Mouse (Mus musculus): ENCODE data around the gene Gm28374. TPM values are rescaled to one million over a fixed set of nuclear protein-coding genes. Genes with fewer than 3 reads are reported as not detected.

Gm28374 gene
- polyA plus RNA-seq, 1 experiment from 2014 or later: 1.5 TPM

- Histone ChIP-seq H3K9me3 (ENCODE audit: control insufficient read depth, low read length) (no peaks in the 10 kb centered on the region), H3K4me3 (ENCODE audit: low read depth, low read length) (no peak overlapping the region), H3K4me2 (ENCODE audit: low read length) (no peak overlapping the region), H3K4me1 (replicated peaks; ENCODE audit: control insufficient read depth, insufficient read depth, low read length) (peaks cover 8% of the 10 kb centered on the region), H3K27me3 (replicated peaks; ENCODE audit: control insufficient read depth, insufficient read depth, low read length) (no peaks in the 10 kb centered on the region), H3K36me3 (ENCODE audit: control insufficient read depth, insufficient read depth, low read length) (peaks cover 52% of the 10 kb centered on the region), H3K9ac (ENCODE audit: low read length) (no peak overlapping the region), H3K27ac (ENCODE audit: low read depth) (no peak overlapping the region)
- WGBS: 94% methylated on average over 5 of the region's 5 CpGs
- DNase-seq (ENCODE audit: low spot score) (no peak), ATAC-seq (replicated peaks; ENCODE audit: low FRiP score, low TSS enrichment, low read depth) (no peak)
Measured at GRCm38 (mm10) chr19:6073889-6074288, 8.2 kb downstream of the Gm28374 start.

- no peak overlapping the region for H3K4me2 ChIP-seq (ENCODE audit: low read length)
- no peaks in the 10 kb centered on the region for H3K9me3 ChIP-seq (ENCODE audit: control insufficient read depth, low read length)
- H3K4me3 ChIP-seq (ENCODE audit: low read depth, low read length): no peak overlapping the region
- DNase-seq (ENCODE audit: low spot score) (no peak), ATAC-seq (replicated peaks; ENCODE audit: low FRiP score, low TSS enrichment, low read depth) (no peak)
- H3K9ac ChIP-seq (ENCODE audit: low read length): no peak overlapping the region
- no peak overlapping the region for H3K27ac ChIP-seq (ENCODE audit: low read depth)
- no peaks in the 10 kb centered on the region for H3K27me3 ChIP-seq (replicated peaks; ENCODE audit: control insufficient read depth, insufficient read depth, low read length)
- 92% methylated on average over 19 of the region's 19 CpGs for WGBS
- peaks cover 52% of the 10 kb centered on the region for H3K36me3 ChIP-seq (ENCODE audit: control insufficient read depth, insufficient read depth, low read length)
- H3K4me1 ChIP-seq (replicated peaks; ENCODE audit: control insufficient read depth, insufficient read depth, low read length): peaks cover 17% of the 10 kb centered on the region
Measured at GRCm38 (mm10) chr19:6071261-6071660, 10.8 kb downstream of the Gm28374 start.

- WGBS: 92% methylated on average over 31 of the region's 31 CpGs
- peaks cover 12% of the 10 kb centered on the region for H3K4me1 ChIP-seq (replicated peaks; ENCODE audit: control insufficient read depth, insufficient read depth, low read length)
- H3K27ac ChIP-seq (ENCODE audit: low read depth): no peak overlapping the region
- DNase-seq (ENCODE audit: low spot score) (no peak), ATAC-seq (replicated peaks; ENCODE audit: low FRiP score, low TSS enrichment, low read depth) (no peak)
- no peak overlapping the region for H3K4me2 ChIP-seq (ENCODE audit: low read length)
- no peak overlapping the region for H3K9ac ChIP-seq (ENCODE audit: low read length)
- no peaks in the 10 kb centered on the region for H3K27me3 ChIP-seq (replicated peaks; ENCODE audit: control insufficient read depth, insufficient read depth, low read length)
- no peaks in the 10 kb centered on the region for H3K9me3 ChIP-seq (ENCODE audit: control insufficient read depth, low read length)
- H3K4me3 ChIP-seq (ENCODE audit: low read depth, low read length): no peak overlapping the region
- H3K36me3 ChIP-seq (ENCODE audit: control insufficient read depth, insufficient read depth, low read length): peaks cover 52% of the 10 kb centered on the region
Measured at GRCm38 (mm10) chr19:6070571-6071250, 11.3 kb downstream of the Gm28374 start.

GRCm38 (mm10) chr19:6069851-6070250, 12.2 kb downstream of the Gm28374 start:
- Histone ChIP-seq H3K9me3 (ENCODE audit: control insufficient read depth, low read length) (no peaks in the 10 kb centered on the region), H3K27ac (ENCODE audit: low read depth) (no peak overlapping the region), H3K27me3 (replicated peaks; ENCODE audit: control insufficient read depth, insufficient read depth, low read length) (no peaks in the 10 kb centered on the region), H3K36me3 (ENCODE audit: control insufficient read depth, insufficient read depth, low read length) (peaks cover 43% of the 10 kb centered on the region), H3K9ac (ENCODE audit: low read length) (no peak overlapping the region), H3K4me1 (replicated peaks; ENCODE audit: control insufficient read depth, insufficient read depth, low read length) (peaks cover 12% of the 10 kb centered on the region), H3K4me2 (ENCODE audit: low read length) (no peak overlapping the region), H3K4me3 (ENCODE audit: low read depth, low read length) (no peak overlapping the region)
- no peak for ATAC-seq (replicated peaks; ENCODE audit: low FRiP score, low TSS enrichment, low read depth)
- no peak for DNase-seq (ENCODE audit: low spot score)
- 92% methylated on average over 10 of the region's 10 CpGs for WGBS

DNA sequence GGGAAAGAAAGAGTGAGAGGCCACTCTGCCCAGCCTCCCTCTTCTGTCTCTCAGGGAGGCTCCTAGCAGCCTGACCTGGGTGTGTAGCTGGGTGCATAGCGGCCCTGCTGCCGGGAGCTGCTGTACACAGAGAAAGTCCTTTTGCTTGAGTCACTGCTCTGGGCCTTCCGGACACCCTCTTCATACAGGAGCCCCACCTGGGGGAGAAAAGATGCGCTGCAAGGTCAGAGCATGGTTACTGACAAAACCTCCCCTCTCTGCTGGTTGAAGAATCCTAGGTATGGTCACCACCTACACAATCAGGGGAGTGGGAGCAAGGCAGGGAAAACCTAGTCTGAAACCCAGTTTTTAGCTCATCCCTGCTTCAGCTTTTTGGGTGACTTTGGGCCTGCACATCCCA, 13.1 kb downstream of the Gm28374 start:
- H3K9ac ChIP-seq (ENCODE audit: low read length): no peak overlapping the region
- no peaks in the 10 kb centered on the region for H3K9me3 ChIP-seq (ENCODE audit: control insufficient read depth, low read length)
- peaks cover 40% of the 10 kb centered on the region for H3K36me3 ChIP-seq (ENCODE audit: control insufficient read depth, insufficient read depth, low read length)
- H3K4me1 ChIP-seq (replicated peaks; ENCODE audit: control insufficient read depth, insufficient read depth, low read length): peaks cover 12% of the 10 kb centered on the region
- WGBS: 71% methylated on average over 4 of the region's 4 CpGs
- DNase-seq (ENCODE audit: low spot score): no peak
- no peaks in the 10 kb centered on the region for H3K27me3 ChIP-seq (replicated peaks; ENCODE audit: control insufficient read depth, insufficient read depth, low read length)
- no peak for ATAC-seq (replicated peaks; ENCODE audit: low FRiP score, low TSS enrichment, low read depth)
- H3K27ac ChIP-seq (ENCODE audit: low read depth): no peak overlapping the region
- no peak overlapping the region for H3K4me2 ChIP-seq (ENCODE audit: low read length)
- H3K4me3 ChIP-seq (ENCODE audit: low read depth, low read length): no peak overlapping the region

DNA sequence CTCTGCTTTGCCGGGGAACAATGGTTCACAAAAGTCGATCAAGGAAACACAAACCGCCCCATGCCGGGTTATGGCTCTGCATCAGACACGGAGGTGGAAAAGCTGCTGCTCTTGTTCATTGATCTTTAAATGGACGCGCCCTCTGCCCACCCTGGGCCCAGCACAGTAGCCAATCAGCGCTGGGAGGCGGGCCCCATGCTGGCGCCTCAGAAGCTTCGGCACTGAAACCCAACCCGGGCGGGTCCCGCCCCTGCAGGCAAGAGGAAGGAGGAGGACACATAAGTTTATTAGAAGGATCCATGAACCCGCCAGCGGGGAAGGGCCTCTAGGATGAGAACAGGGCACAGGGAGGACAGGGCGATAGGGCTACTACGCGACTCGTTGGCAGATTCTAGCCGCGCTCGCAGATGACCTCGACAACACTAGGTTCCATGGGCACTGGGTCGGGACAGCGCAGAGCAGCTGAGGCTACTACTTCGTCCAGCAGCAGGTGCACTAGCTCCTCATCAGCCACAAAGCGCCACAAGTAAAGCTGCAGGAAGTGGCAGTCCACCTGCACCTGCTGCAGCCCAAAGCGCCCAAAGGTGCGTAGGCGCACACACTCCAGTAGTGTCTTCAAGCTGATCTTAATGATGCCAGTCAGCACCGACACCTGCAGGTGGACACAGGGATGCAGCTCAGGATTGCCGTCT, 14.2 kb downstream of the Gm28374 start, which contains the start of gene Tm7sf2:
Tm7sf2 (minus strand) TSS at position 650 of the 692 bp plus-strand sequence.
- Histone ChIP-seq H3K9ac (ENCODE audit: low read length) (peak within 1 kb of the TSS; percentile 55), H3K27me3 (replicated peaks; ENCODE audit: control insufficient read depth, insufficient read depth, low read length) (no peaks in the 10 kb centered on the region), H3K4me2 (ENCODE audit: low read length) (peak within 1 kb of the TSS; percentile 96), H3K27ac (ENCODE audit: low read depth) (peak within 1 kb of the TSS; percentile 74), H3K9me3 (ENCODE audit: control insufficient read depth, low read length) (no peaks in the 10 kb centered on the region), H3K4me1 (replicated peaks; ENCODE audit: control insufficient read depth, insufficient read depth, low read length) (peaks cover 12% of the 10 kb centered on the region), H3K36me3 (ENCODE audit: control insufficient read depth, insufficient read depth, low read length) (peaks cover 32% of the 10 kb centered on the region), H3K4me3 (ENCODE audit: low read depth, low read length) (peak within 1 kb of the TSS; percentile 48)
- 8% methylated on average over 33 of the region's 33 CpGs for WGBS
- DNase-seq (ENCODE audit: low spot score) (peak; percentile 86), ATAC-seq (replicated peaks; ENCODE audit: low FRiP score, low TSS enrichment, low read depth) (peak; percentile 93)

DNA sequence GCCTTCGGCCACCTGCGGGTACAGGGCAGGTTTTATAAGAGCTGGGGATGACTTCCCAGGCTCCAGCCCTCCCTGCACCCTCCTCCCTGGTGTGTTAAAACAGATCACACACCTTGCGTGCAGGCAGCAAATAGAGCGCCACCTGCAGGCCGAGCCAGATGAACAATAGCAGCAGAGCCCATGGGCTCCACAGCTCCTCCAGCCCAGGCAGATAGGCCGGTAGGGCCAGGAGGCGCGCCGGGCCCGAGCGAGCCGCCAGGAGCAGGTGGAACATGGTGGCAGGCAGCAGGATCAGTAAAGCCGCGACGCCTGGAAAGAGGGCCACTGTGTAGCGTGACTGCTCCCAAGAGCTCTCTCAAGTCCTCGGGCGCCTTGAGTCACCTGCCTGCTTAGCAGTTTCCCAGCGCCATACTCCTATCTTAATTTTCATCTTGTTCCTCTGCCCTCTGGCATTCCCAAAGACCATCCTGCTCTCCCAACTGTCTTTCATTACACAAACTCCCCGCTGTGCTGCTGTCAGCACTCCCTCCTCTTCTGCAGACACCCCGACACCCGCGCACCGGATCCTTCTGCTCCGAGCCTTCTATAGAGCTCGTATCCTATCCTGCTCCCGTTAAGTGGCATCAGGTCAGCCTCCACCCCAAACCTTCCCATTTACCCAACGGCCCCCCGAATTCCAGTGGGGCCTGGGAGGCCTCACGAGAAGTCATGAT, 14.9 kb downstream of the Gm28374 start:
- Histone ChIP-seq H3K9me3 (ENCODE audit: control insufficient read depth, low read length) (no peaks in the 10 kb centered on the region), H3K27me3 (replicated peaks; ENCODE audit: control insufficient read depth, insufficient read depth, low read length) (no peaks in the 10 kb centered on the region), H3K4me1 (replicated peaks; ENCODE audit: control insufficient read depth, insufficient read depth, low read length) (peaks cover 18% of the 10 kb centered on the region), H3K27ac (ENCODE audit: low read depth) (peak overlapping the region; percentile 74), H3K9ac (ENCODE audit: low read length) (peak overlapping the region; percentile 55), H3K4me3 (ENCODE audit: low read depth, low read length) (peak overlapping the region; percentile 48), H3K4me2 (ENCODE audit: low read length) (peak overlapping the region; percentile 96), H3K36me3 (ENCODE audit: control insufficient read depth, insufficient read depth, low read length) (peaks cover 26% of the 10 kb centered on the region)
- DNase-seq (ENCODE audit: low spot score): peak; percentile 92
- WGBS: under 1% methylated on average over 29 of the region's 30 CpGs
- peak; percentile 70 for ATAC-seq (replicated peaks; ENCODE audit: low FRiP score, low TSS enrichment, low read depth)

- Histone ChIP-seq H3K27ac (ENCODE audit: low read depth) (peak overlapping the region; percentile 74; the same call in 1 of the 2 replicates), H3K27me3 (replicated peaks; ENCODE audit: control insufficient read depth, insufficient read depth, low read length) (no peaks in the 10 kb centered on the region), H3K9ac (ENCODE audit: low read length) (peak overlapping the region; percentile 55; the same call in 1 of the 2 replicates), H3K4me2 (ENCODE audit: low read length) (peak overlapping the region; percentile 96), H3K36me3 (ENCODE audit: control insufficient read depth, insufficient read depth, low read length) (peaks cover 25% of the 10 kb centered on the region), H3K4me3 (ENCODE audit: low read depth, low read length) (peak overlapping the region; percentile 48), H3K9me3 (ENCODE audit: control insufficient read depth, low read length) (no peaks in the 10 kb centered on the region), H3K4me1 (replicated peaks; ENCODE audit: control insufficient read depth, insufficient read depth, low read length) (peaks cover 23% of the 10 kb centered on the region)
- no peak for DNase-seq (ENCODE audit: low spot score)
- 33% methylated on average over 5 of the region's 5 CpGs for WGBS
- no peak for ATAC-seq (replicated peaks; ENCODE audit: low FRiP score, low TSS enrichment, low read depth)
Measured at GRCm38 (mm10) chr19:6066571-6066970, 15.5 kb downstream of the Gm28374 start.

All from intestine, embryonic 14.5 days (tissue).